16 mouse cellular contexts compared by ENCODE assay signal in genomic region chr3:116852421-116852820, GRCm38 (mm10).
"Had no signal": no experiment of that assay in that cellular context is flagged by ENCODE, and none has a peak within 500 bp of the region (broad histone marks: within the 10 kb centered on the region; RNA-seq: fewer than 3 reads in every experiment).

No protein-coding gene starts in this region.

- H3K27me3 ChIP-seq: neural tube, embryonic 13.5 days; neural tube, embryonic 15.5 days; stomach, embryonic 15.5 days had no signal

- DNase-seq: retina, postnatal 1 day; right cerebral cortex, adult 18-20 months; right cerebral cortex, postnatal 14 days; right cerebral cortex, postnatal 25 days; right cerebral cortex, postnatal 4 days; spleen, adult 18-20 months; thymus, adult 18-20 months; thymus, adult 2 months; thymus, postnatal 14 days; thymus, postnatal 25 days; thymus, postnatal 36 days; thymus, postnatal 4 days had no signal

- H3K36me3 ChIP-seq: neural tube, embryonic 13.5 days; neural tube, embryonic 15.5 days; stomach, embryonic 15.5 days had no signal

- H3K27ac ChIP-seq: neural tube, embryonic 13.5 days; neural tube, embryonic 15.5 days; stomach, embryonic 15.5 days; stomach, postnatal 0 days had no signal

- H3K4me2 ChIP-seq: neural tube, embryonic 13.5 days; neural tube, embryonic 15.5 days; stomach, embryonic 15.5 days had no signal

- H3K9ac ChIP-seq: neural tube, embryonic 13.5 days; neural tube, embryonic 15.5 days; stomach, embryonic 15.5 days had no signal

- H3K9me3 ChIP-seq: neural tube, embryonic 13.5 days; neural tube, embryonic 15.5 days; stomach, embryonic 15.5 days had no signal

- H3K4me3 ChIP-seq: neural tube, embryonic 13.5 days; neural tube, embryonic 15.5 days; stomach, embryonic 15.5 days had no signal

- H3K4me1 ChIP-seq: neural tube, embryonic 13.5 days; neural tube, embryonic 15.5 days; stomach, embryonic 15.5 days had no signal
